Mouse (Mus musculus) embryo, embryonic 9.5 days (tissue): ENCODE measurements around the gene Rhag.
A peak's percentile ranks its signal among the peaks of the same experiment; 100 is the strongest.

Experiments
- DNase-seq: peaks from one replicate; pipeline ENCODE4 v3.0.0-alpha.2; 2017; ENCODE audit errors: extremely low spot score

The Rhag gene

DNA sequence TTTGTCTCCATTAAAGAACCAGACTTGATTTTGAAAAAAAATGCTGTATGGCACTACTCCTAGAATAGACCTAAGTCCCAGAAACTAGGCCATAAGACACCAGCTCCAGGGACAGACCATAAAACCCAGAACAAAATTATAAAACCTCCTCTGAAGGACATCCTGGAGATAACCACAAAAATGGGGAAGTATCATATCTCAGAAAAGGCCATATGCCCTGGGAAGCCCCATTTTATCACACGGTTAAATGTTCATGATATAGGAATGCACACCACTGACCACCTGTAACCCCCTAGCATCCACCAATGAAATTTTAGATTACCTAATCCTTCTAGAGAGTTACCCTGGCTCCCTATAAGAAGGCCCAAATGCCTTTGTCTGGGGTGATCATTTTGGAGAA, 64.6 kb downstream of the Rhag start:
- no peak for DNase-seq

GRCm38 (mm10) chr17:40877741-40878140, 66.8 kb downstream of the Rhag start:
- DNase-seq, result no peak

DNA sequence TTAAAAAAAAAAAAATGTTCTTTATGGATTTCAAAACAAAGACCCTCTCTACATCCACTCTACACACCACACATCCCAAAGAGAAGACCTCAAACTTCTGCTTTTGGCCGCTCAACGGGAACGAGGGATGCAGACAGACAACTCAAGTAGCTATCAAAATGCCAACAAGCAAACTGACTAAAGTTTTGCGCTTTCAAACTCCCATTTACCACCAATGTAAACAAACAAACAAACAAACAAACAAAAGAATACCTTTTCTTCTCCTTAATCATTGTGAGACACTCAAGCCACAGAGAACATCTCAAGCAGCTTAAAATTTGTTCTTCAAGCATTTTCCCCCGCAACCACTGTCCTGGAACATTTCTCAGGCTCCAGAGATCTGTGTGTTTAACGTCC, 68.6 kb downstream of the Rhag start:
- DNase-seq, result no peak

DNA sequence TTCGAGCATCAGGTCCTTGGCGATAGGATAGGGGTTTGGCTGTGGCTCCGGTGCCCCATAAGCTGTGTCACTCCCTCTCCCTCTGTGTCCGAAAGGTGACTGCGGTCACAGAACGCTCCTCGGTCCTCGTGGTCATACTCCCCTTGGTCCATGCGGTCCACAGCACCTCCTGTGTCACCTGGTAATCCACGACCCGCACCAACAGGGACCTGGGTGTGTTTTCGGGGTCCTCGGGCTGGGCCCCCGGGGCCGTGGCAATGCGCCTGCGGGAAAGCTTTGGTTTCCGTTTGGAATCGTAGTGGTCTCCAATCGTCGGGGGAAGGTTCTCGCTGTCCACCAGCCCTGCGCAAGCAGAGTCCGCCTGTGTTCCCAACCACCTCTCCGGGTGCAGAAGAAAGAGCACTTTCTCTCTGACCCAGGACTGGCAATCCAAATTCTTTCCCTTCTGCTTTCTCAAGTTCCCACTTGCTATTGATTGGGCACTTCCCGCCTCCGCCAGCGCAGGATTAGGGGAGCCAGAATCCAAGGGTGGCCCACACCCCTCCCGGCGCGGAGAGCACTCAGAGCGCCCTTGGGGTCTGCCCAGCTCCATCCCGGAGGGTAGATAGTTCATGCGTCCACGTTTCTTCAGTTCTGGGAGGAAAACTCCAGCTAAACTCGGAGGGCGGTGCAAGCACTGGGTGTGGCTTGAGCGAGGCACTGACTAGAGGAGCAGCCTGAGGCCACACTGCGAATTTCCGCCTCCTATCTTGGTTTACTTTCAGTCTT, 69.2 kb downstream of the Rhag start, which contains the start of gene 9130008F23Rik:
TSS of gene 9130008F23Rik (minus strand) at position 636 of the 768 bp plus-strand sequence.
- DNase-seq, result peak; percentile 72

- no peak for DNase-seq
Observed at GRCm38 (mm10) chr17:40882172-40882571, 71.2 kb downstream of the Rhag start.

GRCm38 (mm10) chr17:40885155-40885554, 74.2 kb downstream of the Rhag start:
- no peak for DNase-seq

DNA sequence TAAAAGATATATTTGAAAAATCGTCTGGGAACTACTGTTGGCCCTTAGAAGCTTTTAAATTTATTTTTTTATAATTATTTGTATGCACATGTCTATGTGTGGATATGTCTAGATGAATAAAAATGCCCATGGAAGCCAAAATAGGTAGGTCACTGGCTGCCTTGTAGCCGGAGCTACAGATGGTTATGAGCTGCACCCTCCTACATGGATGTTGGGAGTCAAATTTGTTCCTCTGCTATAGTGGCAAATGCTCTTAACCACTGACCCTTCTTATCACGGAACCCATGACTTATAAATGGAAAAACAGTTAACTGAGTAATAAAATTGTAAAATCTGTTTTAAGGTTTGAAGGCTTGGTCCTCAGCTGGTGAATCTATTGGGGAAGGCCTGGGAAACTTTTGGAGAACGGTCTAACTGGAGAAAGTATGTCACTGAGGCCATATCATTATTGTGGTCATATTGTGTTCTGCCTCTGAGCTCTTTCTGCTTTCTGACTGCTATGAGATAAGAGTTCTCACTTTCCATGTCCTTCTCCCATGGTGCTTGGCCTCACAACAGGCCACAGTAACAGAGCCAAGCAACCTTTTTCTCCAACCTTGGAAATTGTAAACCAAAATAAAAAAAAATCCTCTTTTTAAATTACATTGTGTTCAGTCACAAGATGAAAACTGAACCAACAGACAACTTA, 77.1 kb downstream of the Rhag start:
- DNase-seq, result no peak
